Mouse (Mus musculus) retina, embryonic 14.5 days (tissue): ENCODE results near the gene Cers6.

Source experiments
- DNase-seq: peaks from one replicate; pipeline ENCODE4 v3.0.0-alpha.2; 2015; ENCODE audit warnings: low spot score

The Cers6 gene

GRCm38 (mm10) chr2:69019821-69020489 lies 158.7 kb downstream of the Cers6 start:
- no peak for DNase-seq

- no peak for DNase-seq
These were observed 159.5 kb downstream of the Cers6 start for GRCm38 (mm10) chr2:69020636-69021310.

GRCm38 (mm10) chr2:69021516-69021915 lies 160.3 kb downstream of the Cers6 start:
- DNase-seq, result peak; percentile 13

- DNase-seq, result no peak
These were observed 163.6 kb downstream of the Cers6 start for GRCm38 (mm10) chr2:69024856-69025255.

GRCm38 (mm10) chr2:69032562-69032961 lies 171.3 kb downstream of the Cers6 start:
- no peak for DNase-seq

- DNase-seq, result no peak
These were observed 174.2 kb downstream of the Cers6 start for GRCm38 (mm10) chr2:69035457-69035856.

- DNase-seq, result no peak
These were observed 176.1 kb downstream of the Cers6 start for GRCm38 (mm10) chr2:69037362-69037761.

- DNase-seq, result no peak
These were observed 181.3 kb downstream of the Cers6 start for GRCm38 (mm10) chr2:69042327-69043106.

GRCm38 (mm10) chr2:69043431-69044118 lies 182.3 kb downstream of the Cers6 start:
- DNase-seq, result peak; percentile 77

GRCm38 (mm10) chr2:69045926-69046325 lies 184.7 kb downstream of the Cers6 start:
- DNase-seq, result no peak

- no peak for DNase-seq
These were observed 186.1 kb downstream of the Cers6 start for GRCm38 (mm10) chr2:69047297-69047696.

GRCm38 (mm10) chr2:69047805-69048204 lies 186.6 kb downstream of the Cers6 start:
- no peak for DNase-seq

GRCm38 (mm10) chr2:69049179-69049578 lies 187.9 kb downstream of the Cers6 start:
- no peak for DNase-seq

- DNase-seq, result no peak
These were observed 188.9 kb downstream of the Cers6 start for GRCm38 (mm10) chr2:69050189-69050588.

- no peak for DNase-seq
These were observed 190.4 kb downstream of the Cers6 start for GRCm38 (mm10) chr2:69051596-69051995.

- DNase-seq, result no peak
These were observed 192.1 kb downstream of the Cers6 start for GRCm38 (mm10) chr2:69053210-69053858.

- DNase-seq, result no peak
These were observed 193.0 kb downstream of the Cers6 start for GRCm38 (mm10) chr2:69054279-69054678.

GRCm38 (mm10) chr2:69055174-69055573 lies 193.9 kb downstream of the Cers6 start:
- no peak for DNase-seq

GRCm38 (mm10) chr2:69061313-69061712 lies 200.1 kb downstream of the Cers6 start:
- peak; percentile 25 for DNase-seq

- DNase-seq, result no peak
These were observed 200.9 kb downstream of the Cers6 start for GRCm38 (mm10) chr2:69061910-69062689.

GRCm38 (mm10) chr2:69064759-69065158 lies 203.5 kb downstream of the Cers6 start:
- DNase-seq, result no peak
